Mouse (Mus musculus): ENCODE measurements around the gene Scn11a.

GRCm38 (mm10) chr9:119849214-119849613 lies 24.0 kb upstream of the Scn11a start:
- TF ChIP-seq CTCF (IDR thresholded peaks at IDR 0.05; ENCODE audit: low read depth, low read length) (no peak), POLR2A (IDR thresholded peaks at IDR 0.05; ENCODE audit: borderline replicate concordance, low read depth, low read length) (no peak)
